Mouse (Mus musculus) liver, postnatal 0 days (tissue): Measurements from ENCODE around the gene Rb1.

Experiments
- CTCF ChIP-seq: sonication (generic); IDR thresholded peaks from 2 replicates; pipeline ENCODE4 v1.5.1; 2016; ENCODE audit warnings: antibody characterized with exemption, low read depth
- EP300 ChIP-seq: IDR thresholded peaks from 2 replicates; pipeline ENCODE4 v1.6.1; 2016; ENCODE audit warnings: antibody characterized with exemption, low read depth, mild to moderate bottlenecking

- no peak for TF ChIP-seq CTCF
- no peak for TF ChIP-seq EP300
Measured at GRCm38 (mm10) chr14:73340051-73340755, 14.6 kb upstream of the Rb1 start.
